Mouse (Mus musculus) heart, adult 2 months (tissue): ENCODE measurements around the gene Actn2.

Experiments used
- CTCF ChIP-seq: fragments of 200-600 bp; IDR thresholded peaks from 2 replicates; pipeline ENCODE4 v1.8.1; 2022; ENCODE audit warnings: antibody characterized with exemption, mild to moderate bottlenecking, moderate library complexity
- EP300 ChIP-seq: fragments of 200-500 bp; IDR thresholded peaks from 2 replicates; pipeline ENCODE4 v1.6.1; 2011; ENCODE audit warnings: low read depth, low read length, control low read depth; ENCODE audit not compliant: insufficient read depth
- POLR2A ChIP-seq: fragments of 200-500 bp; IDR thresholded peaks from 2 replicates; pipeline ENCODE4 v1.6.1; 2011; ENCODE audit warnings: mild to moderate bottlenecking, low read depth, low read length, control low read depth; ENCODE audit not compliant: insufficient read depth

DNA sequence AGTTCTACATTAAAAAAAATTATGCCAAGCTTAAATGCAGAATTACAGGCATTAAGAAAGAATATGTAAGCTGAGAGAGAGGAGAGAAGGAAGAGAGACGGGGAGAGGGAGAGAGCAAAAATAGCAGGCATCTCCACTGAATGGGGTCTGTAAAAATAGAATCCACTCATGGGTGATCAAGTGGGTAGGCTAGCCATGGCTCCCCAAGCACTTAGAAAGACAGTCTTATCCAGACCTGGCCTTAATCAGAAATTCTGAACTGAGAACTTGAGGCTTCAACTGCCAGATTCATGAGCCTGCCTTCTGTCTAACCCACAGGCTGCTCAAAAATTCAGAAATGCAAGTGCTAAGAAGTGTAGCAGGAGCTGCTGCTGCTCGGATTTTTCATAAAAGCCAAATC lies 20.4 kb downstream of the Actn2 start:
- TF ChIP-seq CTCF: no peak
- peak; percentile 43; the same call in 1 of the 2 replicates for TF ChIP-seq POLR2A
- no peak for TF ChIP-seq EP300
